Mouse (Mus musculus) heart, adult 11 months (tissue): ENCODE measurements around the gene Fam92b.

ENCODE experiments used
- DNase-seq: peaks from one replicate; pipeline ENCODE4 v3.0.0; 2022

Gene Fam92b

GRCm38 (mm10) chr8:120146051-120146450 is 31.2 kb downstream of the Fam92b start:
- no peak for DNase-seq

GRCm38 (mm10) chr8:120144652-120145301 is 32.5 kb downstream of the Fam92b start:
- DNase-seq: no peak

GRCm38 (mm10) chr8:120143911-120144651 is 33.2 kb downstream of the Fam92b start:
- DNase-seq: peak; percentile 93

- no peak for DNase-seq
These were observed 36.5 kb downstream of the Fam92b start for GRCm38 (mm10) chr8:120140769-120141168.

- DNase-seq: no peak
These were observed 38.3 kb downstream of the Fam92b start for GRCm38 (mm10) chr8:120138958-120139357.

- DNase-seq: peak; percentile 96
These were observed 40.6 kb downstream of the Fam92b start for GRCm38 (mm10) chr8:120136618-120137017.

GRCm38 (mm10) chr8:120135687-120136086 is 41.6 kb downstream of the Fam92b start:
- no peak for DNase-seq

- no peak for DNase-seq
These were observed 44.1 kb downstream of the Fam92b start for GRCm38 (mm10) chr8:120133169-120133568.

- no peak for DNase-seq
These were observed 46.1 kb downstream of the Fam92b start for GRCm38 (mm10) chr8:120131158-120131557.

GRCm38 (mm10) chr8:120129547-120129946 is 47.7 kb downstream of the Fam92b start:
- DNase-seq: no peak

- DNase-seq: peak; percentile 96
These were observed 50.7 kb downstream of the Fam92b start for GRCm38 (mm10) chr8:120126357-120127161.

GRCm38 (mm10) chr8:120124836-120125389 is 52.4 kb downstream of the Fam92b start:
- DNase-seq: no peak

- DNase-seq: peak; percentile 93
These were observed 53.0 kb downstream of the Fam92b start for GRCm38 (mm10) chr8:120124261-120124660.

- DNase-seq: no peak
These were observed 56.3 kb downstream of the Fam92b start for GRCm38 (mm10) chr8:120120951-120121350.

GRCm38 (mm10) chr8:120119931-120120330 is 57.3 kb downstream of the Fam92b start:
- no peak for DNase-seq

- DNase-seq: no peak
These were observed 57.8 kb downstream of the Fam92b start for GRCm38 (mm10) chr8:120119429-120119828.

- DNase-seq: no peak
These were observed 58.4 kb downstream of the Fam92b start for GRCm38 (mm10) chr8:120118847-120119246.

GRCm38 (mm10) chr8:120118162-120118561 is 59.1 kb downstream of the Fam92b start:
- DNase-seq: peak; percentile 92

- no peak for DNase-seq
These were observed 60.7 kb downstream of the Fam92b start for GRCm38 (mm10) chr8:120116600-120116999.
